Mouse (Mus musculus) adrenal gland, adult 18-20 months (tissue): ENCODE data around the gene Arhgef28. TPM values are rescaled to one million over a fixed set of nuclear protein-coding genes. Genes with fewer than 3 reads are reported as not detected.

Source experiments
- DNase-seq, 2 experiments: peaks; one replicate each; pipeline ENCODE4 v3.0.0; 2021 to 2022; ENCODE audit warnings: low spot score in 2 of 2
- total RNA-seq, 2 experiments: library from RNA; stranded (reverse); gene quantifications; 1 replicate in 1 of 2; 2 replicates in 1 of 2; pipeline ENCODE4 v1.2.3; 2021

The Arhgef28 gene
- total RNA-seq, 2 experiments from 2014 or later, result 14.2 to 28.0 TPM

DNA sequence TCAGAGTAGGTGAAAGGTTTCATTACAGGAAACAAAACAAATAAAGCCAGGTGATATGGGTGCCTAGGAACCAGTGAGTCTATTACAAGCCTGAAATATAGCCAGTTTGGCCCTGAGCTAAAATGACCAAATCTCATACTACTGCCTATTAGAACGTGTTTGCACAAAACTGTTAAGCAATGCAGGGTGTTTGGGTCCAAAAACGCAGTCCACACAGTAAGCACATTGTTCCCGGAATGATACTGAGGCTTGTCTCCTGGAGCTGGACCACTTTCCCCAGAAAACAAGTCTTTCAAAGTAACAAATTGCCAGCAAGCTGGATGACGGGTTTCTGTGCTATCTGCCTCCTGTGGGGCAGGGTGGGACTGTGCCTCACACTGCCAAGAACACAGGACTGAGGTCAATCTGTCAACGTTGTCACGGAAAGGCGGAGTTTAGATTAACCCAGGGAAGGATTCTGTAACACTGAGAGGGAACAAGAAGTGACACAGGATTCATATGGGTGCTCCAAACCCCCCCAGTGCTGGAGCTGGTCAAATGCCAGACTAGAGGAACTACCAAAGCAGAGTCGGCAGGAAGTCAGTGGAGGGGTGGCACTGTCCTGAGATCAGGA lies 352.8 kb downstream of the Arhgef28 start:
- DNase-seq, result no peak

Other genes starting within 250 kb of the Arhgef28 start
- 10 to 100 TPM; 16.4 to 20.1 TPM for gene Utp15, start 56.6 kb upstream of the Arhgef28 start, total RNA-seq
- gene Ankra2, start 56.6 kb upstream of the Arhgef28 start, total RNA-seq, result 10 to 100 TPM; 15.4 to 22.9 TPM
- not detected for gene Gm21976, start 73.4 kb upstream of the Arhgef28 start, total RNA-seq
- gene Btf3, start 110.6 kb upstream of the Arhgef28 start, total RNA-seq, result 100 to 1,000 TPM; 298 to 383 TPM
- under 1 TPM; 0.50 to 0.54 TPM for gene Foxd1, start 147.8 kb upstream of the Arhgef28 start, total RNA-seq